Mouse (Mus musculus): ENCODE data around the gene Neurod4.
"Not testable (repeated sequence)": the region's sequence is repeated elsewhere in the genome, so short reads cannot be mapped to it uniquely, and the experiment has no call there.

Gene Neurod4

DNA sequence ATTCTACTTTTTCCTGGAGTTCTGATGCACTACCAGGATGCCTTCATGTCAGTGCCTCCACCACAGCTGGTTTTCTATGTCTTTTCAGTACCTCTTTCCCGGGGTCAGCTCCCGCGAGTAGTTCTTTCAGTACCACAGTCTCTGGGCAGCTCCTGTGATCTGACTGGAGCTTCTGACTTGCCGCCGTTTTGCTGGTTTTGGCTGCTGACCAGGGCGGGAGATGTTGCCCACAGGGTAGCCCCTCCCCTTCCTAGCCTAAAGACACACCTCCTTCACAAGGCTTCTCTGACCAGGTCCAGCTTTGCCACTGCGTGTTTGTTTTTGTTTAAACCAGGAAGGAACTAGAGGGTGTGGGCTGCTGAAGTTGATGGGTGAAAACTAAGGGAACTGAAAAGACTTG, at the start of gene Neurod4:
TSS of gene Neurod4 (minus strand) at position 175 of the 400 bp plus-strand sequence.
- no peak for DNase-seq (ENCODE audit: low read depth in 1 of 2, low spot score in 2 of 2)

DNA sequence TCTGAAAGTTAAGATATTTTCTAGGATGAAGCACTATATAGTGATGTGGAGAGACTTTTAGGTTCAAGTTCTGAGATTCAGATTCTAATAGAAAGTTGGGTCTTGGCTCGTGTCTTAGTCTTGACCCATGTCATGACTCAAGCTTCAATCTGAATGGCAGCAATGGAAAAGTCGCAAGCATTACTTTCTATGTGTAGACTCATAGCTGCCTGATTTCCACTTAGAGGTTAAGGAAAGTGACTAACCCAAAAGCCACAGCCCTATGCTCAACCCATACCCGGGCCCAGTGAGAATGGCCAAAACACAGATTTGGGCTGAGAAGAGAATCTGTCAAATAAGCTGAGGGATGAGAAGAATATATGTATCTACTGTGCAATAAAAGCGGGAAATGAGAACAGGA, 44.2 kb upstream of the Neurod4 start:
- no peak for DNase-seq (ENCODE audit: low read depth in 1 of 2, low spot score in 2 of 2)

GRCm38 (mm10) chr10:130322637-130323036, 42.6 kb upstream of the Neurod4 start, which contains the start of gene Tespa1:
Gene Tespa1 (plus strand): TSS chr10:130322870.
- DNase-seq (ENCODE audit: low read depth in 1 of 2, low spot score in 2 of 2) = no peak

DNA sequence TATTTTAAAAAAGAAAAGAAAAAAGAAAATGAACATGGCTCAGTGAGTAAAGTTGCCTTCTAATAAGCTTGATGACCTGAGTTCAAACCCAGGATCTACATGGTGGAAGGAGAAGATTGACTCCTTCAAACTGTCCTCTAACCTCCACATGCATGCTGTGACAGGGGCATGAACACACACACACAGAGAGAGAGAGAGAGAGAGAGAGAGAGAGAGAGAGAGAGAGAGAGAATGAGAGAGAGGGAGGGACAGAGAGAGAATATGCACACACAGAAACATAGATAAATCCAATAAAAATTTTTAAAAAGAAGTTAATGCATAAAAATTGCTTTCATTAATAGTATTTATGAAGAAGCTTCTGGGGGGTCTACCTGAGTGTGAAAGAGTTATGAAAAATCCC, 42.0 kb upstream of the Neurod4 start:
- no peak for DNase-seq (ENCODE audit: low read depth in 1 of 2, low spot score in 2 of 2)

GRCm38 (mm10) chr10:130320715-130321114, 40.7 kb upstream of the Neurod4 start:
- no peak for DNase-seq (ENCODE audit: low read depth in 1 of 2, low spot score in 2 of 2)

GRCm38 (mm10) chr10:130318720-130319119, 38.7 kb upstream of the Neurod4 start:
- DNase-seq (ENCODE audit: low read depth in 1 of 2, low spot score in 2 of 2) = no peak

DNA sequence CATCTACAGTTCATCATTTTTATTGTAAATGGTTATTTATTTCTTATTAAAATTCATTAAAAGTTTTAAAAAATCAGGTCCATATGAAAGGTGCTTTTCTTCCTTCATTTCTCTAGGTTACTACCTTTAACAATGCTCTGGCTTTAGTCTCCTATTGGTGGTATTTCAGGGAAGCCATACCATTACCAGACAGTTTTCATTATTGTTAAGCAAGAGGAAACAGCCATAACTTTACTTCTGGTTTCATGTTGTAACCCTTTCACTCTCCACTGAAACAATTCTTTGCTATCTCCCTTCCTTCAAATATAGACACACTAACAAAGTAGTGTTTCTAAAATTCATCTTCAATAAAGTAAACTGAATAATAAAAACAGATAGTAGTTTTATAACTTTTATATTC, 35.8 kb upstream of the Neurod4 start:
- DNase-seq (ENCODE audit: low read depth in 1 of 2, low spot score in 2 of 2) = no peak

- no peak for DNase-seq (ENCODE audit: low read depth in 1 of 2, low spot score in 2 of 2)
These were observed 34.2 kb upstream of the Neurod4 start for GRCm38 (mm10) chr10:130314110-130314829.

GRCm38 (mm10) chr10:130313531-130313930, 33.5 kb upstream of the Neurod4 start:
- no peak for DNase-seq (ENCODE audit: low read depth in 1 of 2, low spot score in 2 of 2)

DNA sequence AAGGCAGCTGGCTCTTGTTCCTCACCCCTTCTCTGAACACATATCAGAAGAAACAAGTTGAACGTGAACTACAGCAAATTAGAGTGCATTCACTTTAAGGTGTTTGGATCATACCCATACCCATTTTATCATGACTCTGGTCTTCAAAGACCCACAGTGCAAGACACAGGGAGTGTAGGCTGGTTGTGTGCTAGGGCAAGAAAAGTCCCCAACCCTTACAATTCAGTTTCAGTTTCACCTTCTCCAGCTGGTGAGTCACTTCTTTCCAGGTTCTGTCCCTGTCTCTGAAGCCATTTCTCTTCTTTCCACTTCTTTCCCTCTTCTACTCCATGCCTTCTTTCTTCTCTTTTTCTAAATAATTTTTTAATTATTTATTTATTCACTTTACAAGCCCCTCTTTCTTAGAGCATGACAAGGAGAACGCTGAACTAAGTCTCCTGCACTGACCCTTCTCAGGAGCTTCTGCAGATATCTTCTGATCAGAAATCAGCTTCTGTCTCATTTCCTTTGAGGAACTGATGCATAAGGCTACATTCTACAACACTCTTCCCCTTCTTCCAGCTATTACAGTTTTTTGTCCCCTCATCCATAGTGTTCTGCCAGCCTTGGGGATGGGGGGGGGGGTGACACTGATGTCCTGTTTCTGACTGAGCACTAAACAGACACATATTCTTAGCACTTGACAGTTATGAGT, 31.6 kb upstream of the Neurod4 start:
- no peak for DNase-seq (ENCODE audit: low read depth in 1 of 2, low spot score in 2 of 2)

GRCm38 (mm10) chr10:130304138-130304537, 24.1 kb upstream of the Neurod4 start:
- DNase-seq (ENCODE audit: low read depth in 1 of 2, low spot score in 2 of 2) = not testable (repeated sequence)

- not testable (repeated sequence) for DNase-seq (ENCODE audit: low read depth in 1 of 2, low spot score in 2 of 2)
These were observed 18.7 kb upstream of the Neurod4 start for GRCm38 (mm10) chr10:130298748-130299147.

GRCm38 (mm10) chr10:130293741-130294408, 13.8 kb upstream of the Neurod4 start:
- DNase-seq (ENCODE audit: low read depth in 1 of 2, low spot score in 2 of 2) = no peak

GRCm38 (mm10) chr10:130288007-130288406, 8.0 kb upstream of the Neurod4 start:
- DNase-seq (ENCODE audit: low read depth in 1 of 2, low spot score in 2 of 2) = no peak

DNA sequence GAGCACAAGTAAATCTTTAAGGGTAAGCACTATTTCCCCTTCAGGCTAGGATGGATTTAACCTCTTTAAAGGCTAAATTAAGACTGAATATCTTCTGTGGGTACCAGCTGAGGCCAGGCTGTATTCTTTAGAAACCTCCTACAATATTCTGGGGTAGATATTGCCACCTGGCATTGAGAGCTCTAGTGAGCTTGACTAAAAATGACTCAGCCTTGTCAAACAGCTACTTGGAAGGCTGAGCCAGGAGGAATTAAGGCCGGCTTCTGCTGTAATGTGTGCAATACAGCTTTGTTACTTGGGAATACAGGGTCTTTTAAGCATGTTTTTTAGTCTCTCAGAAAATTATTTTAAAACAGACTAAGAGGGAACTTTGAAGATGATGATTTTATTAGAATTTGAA, 7.2 kb upstream of the Neurod4 start:
- DNase-seq (ENCODE audit: low read depth in 1 of 2, low spot score in 2 of 2) = no peak

GRCm38 (mm10) chr10:130281982-130282449, 2.0 kb upstream of the Neurod4 start:
- DNase-seq (ENCODE audit: low read depth in 1 of 2, low spot score in 2 of 2) = no peak

DNA sequence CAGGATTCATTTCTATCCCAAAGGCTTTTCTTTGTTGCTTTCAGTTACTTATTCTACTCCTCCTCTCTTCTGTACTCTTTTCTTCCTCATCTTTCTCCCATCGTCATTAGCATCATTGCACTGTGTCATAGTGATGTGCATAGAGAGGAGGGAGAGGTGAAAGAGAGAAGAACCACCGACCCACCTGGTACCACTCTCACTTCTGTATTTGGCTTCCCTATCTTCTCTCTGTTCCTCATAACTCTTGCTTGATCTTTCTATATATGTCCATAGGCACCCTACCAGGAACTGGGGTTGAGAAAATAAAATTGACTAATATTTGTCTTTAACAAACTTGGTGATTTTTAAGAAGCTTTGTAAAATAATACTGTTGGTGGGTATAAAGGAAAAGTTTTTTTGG, 3.5 kb downstream of the Neurod4 start:
- no peak for DNase-seq (ENCODE audit: low read depth in 1 of 2, low spot score in 2 of 2)

GRCm38 (mm10) chr10:130275759-130276158, 4.3 kb downstream of the Neurod4 start:
- no peak for DNase-seq (ENCODE audit: low read depth in 1 of 2, low spot score in 2 of 2)

DNA sequence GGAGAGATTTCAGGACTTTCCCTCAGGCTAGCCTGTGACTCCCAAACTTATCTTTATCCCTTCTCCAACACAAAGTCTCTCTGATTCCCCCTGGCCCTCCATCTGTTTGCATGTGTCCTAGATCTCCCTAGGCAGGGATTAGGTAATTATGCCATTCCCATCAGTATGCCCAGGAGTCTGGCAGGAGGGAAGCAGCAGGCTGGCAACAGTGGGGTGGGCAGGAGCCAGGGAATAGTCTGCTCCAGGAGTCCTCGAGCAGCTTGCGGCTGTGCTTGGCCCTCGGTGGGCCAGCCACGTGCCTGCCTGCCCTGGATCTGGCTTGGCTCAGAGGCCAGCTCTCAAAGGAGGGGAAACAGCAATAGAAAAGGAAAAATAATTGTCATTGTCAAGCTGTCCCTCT, 16.8 kb downstream of the Neurod4 start:
- DNase-seq (ENCODE audit: low read depth in 1 of 2, low spot score in 2 of 2) = no peak

DNA sequence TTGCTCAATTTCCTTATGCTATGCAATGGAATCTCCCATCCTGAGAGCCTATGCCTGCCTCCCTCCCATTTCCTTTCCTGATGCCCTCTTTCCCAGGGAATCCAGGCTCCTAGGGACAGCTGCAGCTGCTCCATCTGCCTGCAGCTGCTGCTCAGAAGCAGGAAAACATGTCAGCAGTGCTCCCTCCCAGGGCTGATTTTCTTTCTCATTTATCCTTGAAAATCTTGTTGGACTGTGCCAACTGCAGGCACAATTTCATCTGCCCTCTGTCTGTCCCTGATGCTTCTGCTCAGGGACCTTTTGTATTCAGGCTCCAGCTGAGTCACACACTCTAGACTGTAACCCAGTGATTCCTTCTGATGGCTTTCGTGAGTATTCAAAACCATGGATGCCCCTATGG, 20.6 kb downstream of the Neurod4 start:
- DNase-seq (ENCODE audit: low read depth in 1 of 2, low spot score in 2 of 2) = no peak

GRCm38 (mm10) chr10:130244271-130244670, 35.8 kb downstream of the Neurod4 start:
- DNase-seq (ENCODE audit: low read depth in 1 of 2, low spot score in 2 of 2) = no peak
